Mouse (Mus musculus) hindbrain, embryonic 11.5 days (tissue): ENCODE data around the gene Tet2. TPM values are rescaled to one million over a fixed set of nuclear protein-coding genes. Genes with fewer than 3 reads are reported as not detected.

ENCODE experiments used
- ATAC-seq: fragments of 200-750 bp; cut with Nextera tagmentation; 2 replicates; pipeline ENCODE4 v1.8.0; 2017; ENCODE audit warnings: mild to moderate bottlenecking, moderate TSS enrichment, moderate library complexity; ENCODE audit not compliant: low FRiP score
- DNase-seq: peaks from one replicate; pipeline ENCODE4 v3.0.0-alpha.2; 2015; ENCODE audit warnings: low spot score
- H3K27ac ChIP-seq: fragments of 300-500 bp; sonication (generic); 2 replicates; pipeline ENCODE4 v1.5.1; 2014; ENCODE audit warnings: mild to moderate bottlenecking, low read depth, low read length
- H3K27me3 ChIP-seq: fragments of 300-500 bp; sonication (generic); 2 replicates; pipeline ENCODE4 v1.6.1; 2014; ENCODE audit warnings: mild to moderate bottlenecking, low read length, moderate library complexity, mixed read lengths; ENCODE audit not compliant: control insufficient read depth, insufficient read depth
- H3K36me3 ChIP-seq: fragments of 300-500 bp; sonication (generic); 2 replicates; pipeline ENCODE4 v1.6.1; 2014; ENCODE audit warnings: mild to moderate bottlenecking, low read length, moderate library complexity, mixed read lengths; ENCODE audit not compliant: control insufficient read depth, insufficient read depth
- H3K4me1 ChIP-seq: fragments of 300-500 bp; sonication (generic); replicated peaks from 2 replicates; pipeline ENCODE4 v1.6.1; 2014; ENCODE audit warnings: low read length, mixed read lengths; ENCODE audit not compliant: control insufficient read depth, insufficient read depth
- H3K4me2 ChIP-seq: fragments of 300-500 bp; sonication (generic); replicated peaks from 2 replicates; pipeline ENCODE4 v1.6.1; 2014; ENCODE audit warnings: mild to moderate bottlenecking, low read depth, low read length
- H3K4me3 ChIP-seq: fragments of 300-500 bp; sonication (generic); 2 replicates; pipeline ENCODE4 v1.5.1; 2014; ENCODE audit warnings: low read depth, low read length
- H3K9ac ChIP-seq: fragments of 300-500 bp; sonication (generic); 2 replicates; pipeline ENCODE4 v1.6.1; 2014; ENCODE audit warnings: low read depth, low read length
- H3K9me3 ChIP-seq: fragments of 300-500 bp; sonication (generic); 2 replicates; pipeline ENCODE4 v1.6.1; 2016; ENCODE audit warnings: low read length; ENCODE audit not compliant: control insufficient read depth
- WGBS: fragments of 180-500 bp; shearing (Covaris S2); extraction: QIAGEN DNeasy Blood & Tissue Kit; methylation state at CpG from one replicate; pipeline ENCODE4 v1.1.7; 2014; 5-methylcytosine and 5-hydroxymethylcytosine counted together
- polyA plus RNA-seq: library from polyadenylated mRNA; unstranded; fragments of >200 nt; fragmentation: Nextera tagmentation; extraction: Ambion mirVana; gene quantifications from 2 replicates; pipeline ENCODE4 v1.2.1, GENCODE M21; 2014

Gene Tet2
- polyA plus RNA-seq, 1 experiment from 2014 or later: 34.2 TPM

- no peak overlapping the region for H3K4me3 ChIP-seq
- H3K27ac ChIP-seq: no peak overlapping the region
- DNase-seq (no peak), ATAC-seq (no peak)
- H3K36me3 ChIP-seq: no peaks in the 10 kb centered on the region
- no peaks in the 10 kb centered on the region for H3K4me1 ChIP-seq
- no peak overlapping the region for H3K9ac ChIP-seq
- H3K4me2 ChIP-seq: no peak overlapping the region
- WGBS: 87% methylated on average over 3 of the region's 3 CpGs
- no peaks in the 10 kb centered on the region for H3K27me3 ChIP-seq
- H3K9me3 ChIP-seq: no peaks in the 10 kb centered on the region
These were observed 26.1 kb downstream of the Tet2 start for GRCm38 (mm10) chr3:133518801-133519200.

DNA sequence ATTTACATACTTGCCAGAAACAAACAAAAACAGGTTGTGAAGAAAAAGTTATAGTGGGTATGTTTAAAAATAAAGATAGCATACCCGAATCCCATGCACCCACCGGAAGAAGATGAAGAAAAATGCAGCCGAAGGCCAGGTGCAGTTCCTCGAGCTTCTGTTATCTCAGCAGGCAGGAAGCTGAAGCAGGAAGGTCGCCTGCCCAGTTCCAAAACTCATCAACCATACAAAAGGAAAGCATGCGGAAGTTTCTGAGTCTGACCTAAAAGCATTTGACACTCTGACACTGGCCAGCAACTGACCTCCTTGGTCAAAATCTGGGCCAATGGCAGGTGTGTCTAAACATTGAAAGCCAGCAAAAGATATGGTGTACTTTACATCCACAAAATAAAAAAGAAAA is 26.8 kb downstream of the Tet2 start:
- Histone ChIP-seq H3K27me3 (no peaks in the 10 kb centered on the region), H3K9me3 (no peaks in the 10 kb centered on the region), H3K36me3 (no peaks in the 10 kb centered on the region), H3K9ac (no peak overlapping the region), H3K4me1 (no peaks in the 10 kb centered on the region), H3K27ac (no peak overlapping the region), H3K4me3 (no peak overlapping the region), H3K4me2 (no peak overlapping the region)
- DNase-seq: no peak
- 86% methylated on average over 6 of the region's 6 CpGs for WGBS
- no peak for ATAC-seq

- no peaks in the 10 kb centered on the region for H3K27me3 ChIP-seq
- H3K9ac ChIP-seq: no peak overlapping the region
- H3K27ac ChIP-seq: no peak overlapping the region
- H3K36me3 ChIP-seq: no peaks in the 10 kb centered on the region
- ATAC-seq (no peak), DNase-seq (no peak)
- H3K9me3 ChIP-seq: no peaks in the 10 kb centered on the region
- H3K4me2 ChIP-seq: no peak overlapping the region
- H3K4me1 ChIP-seq: no peaks in the 10 kb centered on the region
- no peak overlapping the region for H3K4me3 ChIP-seq
- 82% methylated on average over 6 of the region's 6 CpGs for WGBS
These were observed 27.5 kb downstream of the Tet2 start for GRCm38 (mm10) chr3:133517406-133517805.

DNA sequence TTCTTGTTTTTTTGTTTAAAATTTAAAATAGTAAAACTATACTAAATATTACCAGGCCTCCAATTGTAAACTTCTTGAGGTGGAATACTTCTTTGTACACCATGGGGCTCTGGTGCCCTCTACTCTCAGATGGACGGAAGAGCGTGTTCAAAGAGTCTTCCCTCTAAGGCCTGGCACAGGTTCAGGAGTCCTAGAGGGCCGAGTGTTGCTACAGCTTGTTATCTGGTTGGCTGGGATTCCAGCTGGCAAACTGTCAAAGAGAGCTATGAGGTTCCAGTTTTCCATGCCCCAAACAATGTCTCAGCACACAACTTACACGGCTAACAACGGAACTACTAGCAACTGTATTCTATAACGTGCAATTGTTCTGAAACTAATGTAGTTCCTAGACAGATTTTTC is 28.8 kb downstream of the Tet2 start:
- Histone ChIP-seq H3K9ac (no peak overlapping the region), H3K4me3 (no peak overlapping the region), H3K4me1 (no peaks in the 10 kb centered on the region), H3K27me3 (no peaks in the 10 kb centered on the region), H3K36me3 (0 out of 2 replicates have a peak, but pooled peaks cover 7% of the 10 kb centered on the region), H3K4me2 (no peak overlapping the region), H3K27ac (no peak overlapping the region), H3K9me3 (no peaks in the 10 kb centered on the region)
- 89% methylated on average over 6 of the region's 6 CpGs for WGBS
- ATAC-seq (no peak), DNase-seq (no peak)

DNA sequence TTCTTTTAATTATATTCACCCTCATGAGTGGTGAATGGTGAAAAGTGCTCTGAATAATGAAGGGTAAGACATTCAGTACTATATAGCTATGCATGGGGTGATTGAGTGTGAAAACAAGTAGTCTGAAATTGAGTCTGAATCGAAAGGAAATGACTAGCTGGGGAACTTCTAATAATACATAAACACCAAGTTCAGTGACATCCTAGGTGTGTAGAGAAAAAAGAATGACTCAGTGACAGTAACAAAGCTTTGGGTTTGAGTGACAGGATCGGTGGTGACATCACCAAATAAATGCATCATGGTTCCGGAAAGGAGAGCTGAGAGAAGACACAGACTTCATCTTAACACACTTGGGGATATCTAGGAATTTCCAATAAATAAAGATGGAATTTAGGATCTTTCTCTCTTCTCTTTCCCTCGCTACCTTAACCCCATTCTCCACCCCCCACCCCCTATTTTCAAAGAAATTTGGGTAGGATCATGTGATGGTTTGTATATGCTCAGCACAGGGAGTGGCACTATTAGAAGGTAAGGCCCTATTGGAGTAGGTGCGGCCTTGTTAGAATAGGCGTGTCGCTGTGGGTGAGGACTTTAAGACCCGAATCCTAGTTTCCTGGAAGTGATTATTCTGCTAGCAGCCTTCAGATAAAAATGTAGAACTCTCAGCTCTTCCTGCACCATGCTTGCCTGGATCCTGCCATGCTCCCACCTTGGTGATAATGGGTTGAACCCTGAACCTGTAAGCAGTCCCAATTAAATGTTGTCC is 29.6 kb downstream of the Tet2 start:
- Histone ChIP-seq H3K4me3 (no peak overlapping the region), H3K27ac (no peak overlapping the region), H3K4me1 (no peaks in the 10 kb centered on the region), H3K9me3 (no peaks in the 10 kb centered on the region), H3K9ac (no peak overlapping the region), H3K36me3 (0 out of 2 replicates have a peak, but pooled peaks cover 7% of the 10 kb centered on the region), H3K4me2 (no peak overlapping the region), H3K27me3 (no peaks in the 10 kb centered on the region)
- 92% methylated on average over 8 of the region's 8 CpGs for WGBS
- ATAC-seq: no peak
- DNase-seq: no peak

- no peaks in the 10 kb centered on the region for H3K27me3 ChIP-seq
- no peak overlapping the region for H3K4me2 ChIP-seq
- no peaks in the 10 kb centered on the region for H3K9me3 ChIP-seq
- WGBS: 94% methylated on average over 12 of the region's 12 CpGs
- DNase-seq: no peak
- H3K4me3 ChIP-seq: no peak overlapping the region
- no peaks in the 10 kb centered on the region for H3K4me1 ChIP-seq
- no peak overlapping the region for H3K9ac ChIP-seq
- H3K27ac ChIP-seq: no peak overlapping the region
- 0 out of 2 replicates have a peak, but pooled peaks cover 7% of the 10 kb centered on the region for H3K36me3 ChIP-seq
- no peak for ATAC-seq
These were observed 30.6 kb downstream of the Tet2 start for GRCm38 (mm10) chr3:133514290-133514689.

- Histone ChIP-seq H3K4me3 (no peak overlapping the region), H3K4me2 (no peak overlapping the region), H3K9me3 (no peaks in the 10 kb centered on the region), H3K36me3 (0 out of 2 replicates have a peak, but pooled peaks cover 7% of the 10 kb centered on the region), H3K4me1 (no peaks in the 10 kb centered on the region), H3K27ac (no peak overlapping the region), H3K27me3 (no peaks in the 10 kb centered on the region), H3K9ac (no peak overlapping the region)
- ATAC-seq (no peak), DNase-seq (no peak)
- 90% methylated on average over 7 of the region's 7 CpGs for WGBS
These were observed 31.5 kb downstream of the Tet2 start for GRCm38 (mm10) chr3:133513475-133513874.

- no peak for DNase-seq
- no peak overlapping the region for H3K27ac ChIP-seq
- no peak for ATAC-seq
- no peaks in the 10 kb centered on the region for H3K27me3 ChIP-seq
- H3K9me3 ChIP-seq: no peaks in the 10 kb centered on the region
- no peaks in the 10 kb centered on the region for H3K4me1 ChIP-seq
- H3K9ac ChIP-seq: no peak overlapping the region
- no peak overlapping the region for H3K4me3 ChIP-seq
- no peak overlapping the region for H3K4me2 ChIP-seq
- WGBS: 91% methylated on average over 4 of the region's 4 CpGs
- peaks cover 7% of the 10 kb centered on the region; the same call in 1 of the 2 replicates for H3K36me3 ChIP-seq
These were observed 34.6 kb downstream of the Tet2 start for GRCm38 (mm10) chr3:133510368-133510767.

- 93% methylated on average over 2 of the region's 2 CpGs for WGBS
- Histone ChIP-seq H3K9ac (no peak overlapping the region), H3K9me3 (no peaks in the 10 kb centered on the region), H3K27me3 (no peaks in the 10 kb centered on the region), H3K27ac (no peak overlapping the region), H3K4me2 (no peak overlapping the region), H3K4me3 (no peak overlapping the region), H3K4me1 (no peaks in the 10 kb centered on the region), H3K36me3 (peaks cover 7% of the 10 kb centered on the region; the same call in 1 of the 2 replicates)
- DNase-seq (no peak), ATAC-seq (no peak)
These were observed 35.1 kb downstream of the Tet2 start for GRCm38 (mm10) chr3:133509796-133510195.
